Mouse (Mus musculus) MEL (cell line): ENCODE data around the gene Senp6.

Experiments used
- KAT2A ChIP-seq: conservative IDR thresholded peaks from 2 replicates; pipeline ENCODE4 v1.6.1; 2012; ENCODE audit warnings: low read depth, low read length, improper control_type of control experiment, inconsistent platforms
- POLR2A ChIP-seq, 2 experiments: IDR thresholded peaks; 2 replicates each; pipeline ENCODE4 v1.6.1; 2011 to 2012; ENCODE audit warnings: low read length in 2 of 2, mild to moderate bottlenecking in 2 of 2, control low read depth in 1 of 2, improper control_type of control experiment in 1 of 2, low read depth in 1 of 2, moderate library complexity in 1 of 2; ENCODE audit not compliant: control insufficient read depth in 1 of 2, insufficient read depth in 1 of 2, poor library complexity in 1 of 2
- TBP ChIP-seq: IDR thresholded peaks from 2 replicates; pipeline ENCODE4 v1.8.0; 2011; ENCODE audit warnings: low read depth, low read length, improper control_type of control experiment
- ZNF384 ChIP-seq: IDR thresholded peaks from 2 replicates; pipeline ENCODE4 v1.6.1; 2012; ENCODE audit warnings: low read depth, mild to moderate bottlenecking, inconsistent platforms, low read length, improper control_type of control experiment

DNA sequence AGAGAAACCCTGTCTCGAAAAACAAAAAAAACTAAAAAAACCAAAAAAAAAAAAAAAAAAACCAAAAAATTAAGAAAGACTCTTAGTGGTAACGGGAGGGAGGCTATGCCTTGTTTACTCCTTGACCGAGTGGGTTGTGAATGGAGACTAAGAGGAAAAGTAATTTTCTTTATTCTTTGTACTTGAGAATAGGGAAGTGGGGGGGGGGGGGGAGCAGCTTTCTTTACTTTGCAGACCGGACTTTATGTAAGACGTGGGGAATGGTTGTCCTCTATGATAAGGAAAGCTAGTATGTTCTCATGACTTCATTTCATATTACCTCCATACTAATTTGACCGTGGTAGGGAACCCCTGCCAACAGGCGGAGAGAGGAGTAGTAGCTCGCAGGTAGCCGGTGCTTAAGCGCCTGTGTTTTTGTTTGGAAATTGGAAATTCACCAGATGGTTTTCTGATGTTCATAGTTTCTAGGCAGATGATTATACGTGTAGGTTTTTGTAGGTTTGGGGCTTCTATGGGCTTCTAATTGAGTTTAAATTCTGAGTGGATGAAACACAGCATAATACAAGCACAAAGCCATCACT is 2.1 kb downstream of the Senp6 start:
- no peak for TF ChIP-seq KAT2A
- TF ChIP-seq ZNF384: 0 out of 2 replicates have a peak, but pooled peaks have one; percentile 25
- TF ChIP-seq TBP: peak; percentile 64; the same call in 1 of the 2 replicates
- TF ChIP-seq POLR2A (IDR thresholded peaks at IDR 0.05; ENCODE audit: control insufficient read depth in 1 of 2, insufficient read depth in 1 of 2, low read depth in 1 of 2, low read length in 2 of 2, poor library complexity in 1 of 2): no peak
